18 mouse cellular contexts compared by ENCODE assay signal in the genomic region with DNA sequence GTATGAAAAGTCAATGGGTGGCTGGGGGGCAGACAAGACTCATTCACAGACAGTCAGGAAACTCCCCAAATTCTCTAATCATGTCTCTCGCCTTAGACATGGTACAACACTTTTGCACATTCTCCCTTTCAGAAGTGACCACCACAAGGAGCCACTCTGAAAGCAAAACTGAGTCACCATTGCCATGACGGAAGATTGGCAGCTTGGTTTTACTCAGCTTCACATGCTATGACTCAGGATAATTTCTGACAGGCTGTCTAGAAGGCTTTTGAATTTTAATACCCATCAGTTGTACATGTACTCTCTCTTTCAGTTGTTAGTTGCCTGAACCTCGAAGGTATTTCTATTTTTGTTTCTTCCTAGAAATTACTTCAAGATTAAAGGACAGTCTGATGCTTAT. TPM values are rescaled to one million over a fixed set of nuclear protein-coding genes. Genes with fewer than 3 reads are reported as not detected.
"Had no signal": no experiment of that assay in that cellular context is flagged by ENCODE, and none has a peak within 500 bp of the region (broad histone marks: within the 10 kb centered on the region; RNA-seq: fewer than 3 reads in every experiment).

No protein-coding gene starts in this region.

- H3K9me3 ChIP-seq: limb, embryonic 15.5 days; liver, embryonic 12.5 days; midbrain, embryonic 10.5 days; midbrain, embryonic 15.5 days; neural tube, embryonic 13.5 days had no signal

- H3K4me2 ChIP-seq: limb, embryonic 15.5 days; liver, embryonic 12.5 days; lung, embryonic 14.5 days; midbrain, embryonic 15.5 days; neural tube, embryonic 13.5 days had no signal

- ATAC-seq: liver, embryonic 12.5 days; midbrain, embryonic 15.5 days had no signal

- H3K9ac ChIP-seq: limb, embryonic 15.5 days; liver, embryonic 12.5 days; lung, embryonic 14.5 days; midbrain, embryonic 15.5 days; neural tube, embryonic 13.5 days had no signal

- H3K4me1 ChIP-seq: limb, embryonic 15.5 days; liver, embryonic 12.5 days; midbrain, embryonic 10.5 days; midbrain, embryonic 15.5 days; neural tube, embryonic 13.5 days had no signal

- H3K27me3 ChIP-seq: limb, embryonic 15.5 days; liver, embryonic 12.5 days; midbrain, embryonic 15.5 days; neural tube, embryonic 13.5 days had no signal

- H3K27ac ChIP-seq: kidney, postnatal 0 days; limb, embryonic 15.5 days; liver, embryonic 12.5 days; midbrain, embryonic 10.5 days; midbrain, embryonic 15.5 days; neural tube, embryonic 13.5 days had no signal

- H3K4me3 ChIP-seq: limb, embryonic 15.5 days; liver, embryonic 12.5 days; midbrain, embryonic 10.5 days; midbrain, embryonic 15.5 days; neural tube, embryonic 13.5 days had no signal

- H3K36me3 ChIP-seq: limb, embryonic 15.5 days; liver, embryonic 12.5 days; midbrain, embryonic 10.5 days; midbrain, embryonic 15.5 days; neural tube, embryonic 13.5 days had no signal

- DNase-seq: kidney, postnatal 36 days; layer of hippocampus, adult 9-11 months; layer of hippocampus, postnatal 36 days; lung, embryonic 14.5 days; lung, postnatal 10 days; lung, postnatal 4 days; right cerebral cortex, postnatal 14 days; thymus, postnatal 4 days had no signal

RNA-seq across cellular contexts. Expression of a gene that starts 12.0 kb away (rescaled TPM):
- polyA plus RNA-seq: kidney, postnatal 0 days; limb, embryonic 11.5 days; limb, embryonic 15.5 days; liver, embryonic 12.5 days; liver, embryonic 16.5 days; lung, embryonic 14.5 days; midbrain, embryonic 10.5 days; neural tube, embryonic 13.5 days; small intestine, adult 2 months; stomach, embryonic 16.5 days had no signal
